ENCODE assay signal across 11 mouse cellular contexts in genomic region chr5:121893581-121893980, GRCm38 (mm10). TPM values are rescaled to one million over a fixed set of nuclear protein-coding genes. Genes with fewer than 3 reads are reported as not detected.
A peak's percentile ranks its signal among the peaks of the same experiment; 100 is the strongest.
DNase-seq lines count a peak whose midpoint lies in the region; ATAC-seq and TF ChIP-seq lines count a peak whose summit lies in the region.
"Had no signal": no experiment of that assay in that cellular context is flagged by ENCODE, and none has a peak within 500 bp of the region (broad histone marks: within the 10 kb centered on the region; RNA-seq: fewer than 3 reads in every experiment).

No protein-coding gene starts in this region.

- no peak overlapping the region for H3K4me3 ChIP-seq in cerebellum, adult 2 months (replicated peaks; ENCODE audit: insufficient read depth, low read depth, low read length)
- H3K4me3 ChIP-seq in hindbrain, postnatal 0 days (ENCODE audit: low read length) = no peak overlapping the region
- no peak overlapping the region for H3K4me3 ChIP-seq in hindbrain, embryonic 12.5 days
- no peak overlapping the region for H3K4me3 ChIP-seq in midbrain, embryonic 11.5 days (ENCODE audit: low read depth, low read length)
- no peak overlapping the region for H3K4me3 ChIP-seq in midbrain, embryonic 15.5 days
- H3K4me3 ChIP-seq: liver, embryonic 13.5 days had no signal

- H3K9me3 ChIP-seq in hindbrain, postnatal 0 days (ENCODE audit: low read length) = no peaks in the 10 kb centered on the region
- H3K9me3 ChIP-seq in hindbrain, embryonic 12.5 days (replicated peaks) = no peaks in the 10 kb centered on the region
- H3K9me3 ChIP-seq in midbrain, embryonic 11.5 days (ENCODE audit: control insufficient read depth, low read length) = no peaks in the 10 kb centered on the region
- no peaks in the 10 kb centered on the region for H3K9me3 ChIP-seq in midbrain, embryonic 15.5 days
- H3K9me3 ChIP-seq: liver, embryonic 13.5 days had no signal

- peaks cover 11% of the 10 kb centered on the region for H3K4me1 ChIP-seq in cerebellum, adult 2 months (ENCODE audit: control insufficient read depth, insufficient read depth, low read length)
- peaks cover 9% of the 10 kb centered on the region; the same call in 1 of the 2 replicates for H3K4me1 ChIP-seq in hindbrain, postnatal 0 days (ENCODE audit: insufficient read depth, low read length)
- peaks cover 24% of the 10 kb centered on the region for H3K4me1 ChIP-seq in hindbrain, embryonic 12.5 days
- no peaks in the 10 kb centered on the region for H3K4me1 ChIP-seq in midbrain, embryonic 11.5 days (ENCODE audit: control insufficient read depth, insufficient read depth, low read length)
- peaks cover 23% of the 10 kb centered on the region for H3K4me1 ChIP-seq in midbrain, embryonic 15.5 days
- H3K4me1 ChIP-seq: liver, embryonic 13.5 days had no signal

- peak; percentile 58; the same call in 1 of the 2 replicates for TF ChIP-seq CTCF in cerebellum, adult 2 months (IDR thresholded peaks at IDR 0.05; ENCODE audit: borderline replicate concordance, insufficient read depth, low read depth, low read length)
- peak; percentile 66 for TF ChIP-seq CTCF in hindbrain, postnatal 0 days (IDR thresholded peaks at IDR 0.05; ENCODE audit: low read depth)

- WGBS in cerebellum, adult 2 months = 42% methylated on average over 3 of the region's 3 CpGs
- WGBS in hindbrain, postnatal 0 days = 39% methylated on average over 3 of the region's 3 CpGs
- 32% methylated on average over 3 of the region's 3 CpGs for WGBS in hindbrain, embryonic 12.5 days
- 40% methylated on average over 3 of the region's 3 CpGs for WGBS in midbrain, embryonic 11.5 days
- 44% methylated on average over 3 of the region's 3 CpGs for WGBS in midbrain, embryonic 15.5 days

- no peak for DNase-seq in cerebellum, adult 2 months
- no peak for DNase-seq in cerebellum, adult 18-20 months
- peak; percentile 80 for DNase-seq in hindbrain, postnatal 0 days (ENCODE audit: low spot score)
- peak; percentile 80 for DNase-seq in midbrain, embryonic 11.5 days (ENCODE audit: low spot score, missing footprints)
- DNase-seq in lung, postnatal 36 days = peak; percentile 38
- DNase-seq: B cell, adult 2 months; gastrocnemius, postnatal 36 days; liver, embryonic 13.5 days had no signal

- no peak for TF ChIP-seq POLR2A in cerebellum, adult 2 months (IDR thresholded peaks at IDR 0.05; ENCODE audit: borderline replicate concordance, insufficient read depth, low read length)

- H3K27ac ChIP-seq in cerebellum, adult 2 months (ENCODE audit: insufficient read depth, low read length) = no peak overlapping the region
- H3K27ac ChIP-seq in hindbrain, postnatal 0 days = no peak overlapping the region
- H3K27ac ChIP-seq in hindbrain, embryonic 12.5 days = no peak overlapping the region
- no peak overlapping the region for H3K27ac ChIP-seq in midbrain, embryonic 11.5 days (ENCODE audit: low read depth, low read length)
- no peak overlapping the region for H3K27ac ChIP-seq in midbrain, embryonic 15.5 days
- H3K27ac ChIP-seq: liver, embryonic 13.5 days had no signal

- H3K4me2 ChIP-seq in hindbrain, postnatal 0 days (ENCODE audit: low read depth, low read length) = no peak overlapping the region
- no peak overlapping the region for H3K4me2 ChIP-seq in hindbrain, embryonic 12.5 days (replicated peaks)
- H3K4me2 ChIP-seq in midbrain, embryonic 11.5 days = no peak overlapping the region
- no peak overlapping the region for H3K4me2 ChIP-seq in midbrain, embryonic 15.5 days
- H3K4me2 ChIP-seq: liver, embryonic 13.5 days had no signal

- no peaks in the 10 kb centered on the region for H3K36me3 ChIP-seq in hindbrain, postnatal 0 days (ENCODE audit: insufficient read depth, low read length)
- no peaks in the 10 kb centered on the region for H3K36me3 ChIP-seq in hindbrain, embryonic 12.5 days
- no peaks in the 10 kb centered on the region for H3K36me3 ChIP-seq in midbrain, embryonic 11.5 days (ENCODE audit: control insufficient read depth, insufficient read depth, low read length)
- no peaks in the 10 kb centered on the region for H3K36me3 ChIP-seq in midbrain, embryonic 15.5 days (replicated peaks)
- H3K36me3 ChIP-seq: liver, embryonic 13.5 days had no signal

- H3K27me3 ChIP-seq in cerebellum, adult 2 months (ENCODE audit: control insufficient read depth, insufficient read depth, low read length) = no peaks in the 10 kb centered on the region
- 0 out of 2 replicates have a peak, but pooled peaks cover 3% of the 10 kb centered on the region for H3K27me3 ChIP-seq in hindbrain, postnatal 0 days (ENCODE audit: insufficient read depth, low read length)
- no peaks in the 10 kb centered on the region for H3K27me3 ChIP-seq in hindbrain, embryonic 12.5 days
- no peaks in the 10 kb centered on the region for H3K27me3 ChIP-seq in midbrain, embryonic 11.5 days (ENCODE audit: control insufficient read depth, insufficient read depth, low read length)
- 0 out of 2 replicates have a peak, but pooled peaks cover 2% of the 10 kb centered on the region for H3K27me3 ChIP-seq in midbrain, embryonic 15.5 days (replicated peaks)
- H3K27me3 ChIP-seq: liver, embryonic 13.5 days had no signal

- ATAC-seq in hindbrain, postnatal 0 days = no peak
- no peak for ATAC-seq in hindbrain, embryonic 12.5 days (ENCODE audit: low FRiP score)
- no peak for ATAC-seq in midbrain, embryonic 11.5 days (ENCODE audit: low FRiP score)
- ATAC-seq in midbrain, embryonic 15.5 days (replicated peaks) = no peak
- ATAC-seq in megakaryocyte progenitor cell, adult 5-6 weeks (replicated peaks; ENCODE audit: poor library complexity) = no peak

- H3K9ac ChIP-seq in hindbrain, postnatal 0 days (replicated peaks; ENCODE audit: low read length) = no peak overlapping the region
- no peak overlapping the region for H3K9ac ChIP-seq in hindbrain, embryonic 12.5 days
- H3K9ac ChIP-seq in midbrain, embryonic 11.5 days (ENCODE audit: low read length) = no peak overlapping the region
- no peak overlapping the region for H3K9ac ChIP-seq in midbrain, embryonic 15.5 days
- H3K9ac ChIP-seq: liver, embryonic 13.5 days had no signal

RNA-seq across cellular contexts. Expression of gene Pheta1, which starts 44.8 kb away (rescaled TPM):
- 17.6 and 19.0 TPM in 2 replicates for polyA plus RNA-seq in cerebellum, adult 2 months (2012; rRNA removed)
- total RNA-seq in hindbrain, postnatal 0 days (2014; rRNA removed) = 48.9 and 52.5 TPM in 2 replicates
- polyA plus RNA-seq in hindbrain, postnatal 0 days (2015; fragmentation: Nextera tagmentation; extraction: Ambion mirVana) = 28.0 and 28.3 TPM in 2 replicates
- polyA plus RNA-seq in hindbrain, embryonic 12.5 days (2016; fragmentation: Nextera tagmentation; extraction: Ambion mirVana) = 48.1 and 50.5 TPM in 2 replicates
- 25.9 and 27.9 TPM in 2 replicates for polyA plus RNA-seq in midbrain, embryonic 11.5 days (2014; fragmentation: Nextera tagmentation; extraction: Ambion mirVana)
- polyA plus RNA-seq in midbrain, embryonic 15.5 days (2015; fragmentation: Nextera tagmentation; extraction: Ambion mirVana) = 55.4 and 55.5 TPM in 2 replicates
- 0.35 and 1.7 TPM in 2 replicates for total RNA-seq in megakaryocyte progenitor cell, adult 5-6 weeks (2015)
- 1.6 and 2.4 TPM in 2 replicates for total RNA-seq in megakaryocyte progenitor cell, adult 5-6 weeks (2017)

RNA-seq across cellular contexts. Expression of gene Sh2b3, which starts 56.1 kb away (rescaled TPM):
- 30.8 and 31.7 TPM in 2 replicates for polyA plus RNA-seq in cerebellum, adult 2 months (2012; rRNA removed)
- total RNA-seq in hindbrain, postnatal 0 days (2014; rRNA removed) = 24.7 and 31.0 TPM in 2 replicates
- 6.5 and 6.6 TPM in 2 replicates for polyA plus RNA-seq in hindbrain, postnatal 0 days (2015; fragmentation: Nextera tagmentation; extraction: Ambion mirVana)
- polyA plus RNA-seq in hindbrain, embryonic 12.5 days (2016; fragmentation: Nextera tagmentation; extraction: Ambion mirVana) = 11.4 and 12.1 TPM in 2 replicates
- 5.8 and 9.4 TPM in 2 replicates for polyA plus RNA-seq in midbrain, embryonic 11.5 days (2014; fragmentation: Nextera tagmentation; extraction: Ambion mirVana)
- 7.7 and 8.2 TPM in 2 replicates for polyA plus RNA-seq in midbrain, embryonic 15.5 days (2015; fragmentation: Nextera tagmentation; extraction: Ambion mirVana)
- total RNA-seq in megakaryocyte progenitor cell, adult 5-6 weeks (2015) = 28.2 and 31.7 TPM in 2 replicates
- 13.5 and 13.6 TPM in 2 replicates for total RNA-seq in megakaryocyte progenitor cell, adult 5-6 weeks (2017)

Comparison
In these comparisons a context has a peak if more than half of its experiments do, and no peak if none do; other contexts are left out.
1. DNase-seq: peak in hindbrain, postnatal 0 days (single experiment), midbrain, embryonic 11.5 days (single experiment) and lung, postnatal 36 days (single experiment); none in cerebellum, adult 2 months (0 of 2) and cerebellum, adult 18-20 months (0 of 2).